Mouse (Mus musculus): ENCODE data around the gene Nr1d1.

GRCm38 (mm10) chr11:98756711-98757110 lies 18.4 kb downstream of the Nr1d1 start:
- TF ChIP-seq POLR2A (IDR thresholded peaks at IDR 0.05; ENCODE audit: borderline replicate concordance, extremely low read depth, insufficient read depth, insufficient read length, poor library complexity, severe bottlenecking) = no peak
- no peak for TF ChIP-seq CTCF (IDR thresholded peaks at IDR 0.05; ENCODE audit: borderline replicate concordance, extremely low read depth, insufficient read depth, insufficient read length)
